Mouse (Mus musculus) intestine, embryonic 15.5 days (tissue): ENCODE measurements around the gene Fbxl2. TPM values are rescaled to one million over a fixed set of nuclear protein-coding genes. Genes with fewer than 3 reads are reported as not detected.

Experiments
- ATAC-seq: fragments of 200-750 bp; cut with Nextera tagmentation; 2 replicates; pipeline ENCODE4 v1.8.0; 2017; ENCODE audit warnings: moderate TSS enrichment, moderate library complexity
- H3K27ac ChIP-seq: fragments of 300-500 bp; sonication (generic); 2 replicates; pipeline ENCODE4 v1.5.1; 2015; ENCODE audit warnings: mild to moderate bottlenecking, inconsistent platforms
- H3K27me3 ChIP-seq: fragments of 300-500 bp; sonication (generic); replicated peaks from 2 replicates; pipeline ENCODE4 v1.6.1; 2015; ENCODE audit warnings: inconsistent platforms
- H3K36me3 ChIP-seq: fragments of 300-500 bp; sonication (generic); 2 replicates; pipeline ENCODE4 v1.6.1; 2015; ENCODE audit warnings: inconsistent platforms
- H3K4me1 ChIP-seq: fragments of 300-500 bp; sonication (generic); replicated peaks from 2 replicates; pipeline ENCODE4 v1.6.1; 2015; ENCODE audit warnings: inconsistent platforms
- H3K4me2 ChIP-seq: fragments of 300-500 bp; sonication (generic); replicated peaks from 2 replicates; pipeline ENCODE4 v1.6.1; 2015; ENCODE audit warnings: mild to moderate bottlenecking, inconsistent platforms
- H3K4me3 ChIP-seq: fragments of 300-500 bp; sonication (generic); replicated peaks from 2 replicates; pipeline ENCODE4 v1.5.1; 2015; ENCODE audit warnings: inconsistent platforms
- H3K9ac ChIP-seq: fragments of 300-500 bp; sonication (generic); 2 replicates; pipeline ENCODE4 v1.6.1; 2015; ENCODE audit warnings: inconsistent platforms
- H3K9me3 ChIP-seq: fragments of 300-500 bp; sonication (generic); 2 replicates; pipeline ENCODE4 v1.6.1; 2016; ENCODE audit warnings: inconsistent platforms
- WGBS: fragments of 180-500 bp; shearing (Covaris S2); methylation state at CpG from one replicate; pipeline ENCODE4 v1.1.7; 2015; 5-methylcytosine and 5-hydroxymethylcytosine counted together
- polyA plus RNA-seq: library from polyadenylated mRNA; unstranded; fragments of >200 nt; fragmentation: Nextera tagmentation; extraction: Ambion mirVana; gene quantifications from 2 replicates; pipeline ENCODE4 v1.2.1, GENCODE M21; 2015

Gene Fbxl2
- polyA plus RNA-seq, 1 experiment from 2014 or later = 3.2 TPM

DNA sequence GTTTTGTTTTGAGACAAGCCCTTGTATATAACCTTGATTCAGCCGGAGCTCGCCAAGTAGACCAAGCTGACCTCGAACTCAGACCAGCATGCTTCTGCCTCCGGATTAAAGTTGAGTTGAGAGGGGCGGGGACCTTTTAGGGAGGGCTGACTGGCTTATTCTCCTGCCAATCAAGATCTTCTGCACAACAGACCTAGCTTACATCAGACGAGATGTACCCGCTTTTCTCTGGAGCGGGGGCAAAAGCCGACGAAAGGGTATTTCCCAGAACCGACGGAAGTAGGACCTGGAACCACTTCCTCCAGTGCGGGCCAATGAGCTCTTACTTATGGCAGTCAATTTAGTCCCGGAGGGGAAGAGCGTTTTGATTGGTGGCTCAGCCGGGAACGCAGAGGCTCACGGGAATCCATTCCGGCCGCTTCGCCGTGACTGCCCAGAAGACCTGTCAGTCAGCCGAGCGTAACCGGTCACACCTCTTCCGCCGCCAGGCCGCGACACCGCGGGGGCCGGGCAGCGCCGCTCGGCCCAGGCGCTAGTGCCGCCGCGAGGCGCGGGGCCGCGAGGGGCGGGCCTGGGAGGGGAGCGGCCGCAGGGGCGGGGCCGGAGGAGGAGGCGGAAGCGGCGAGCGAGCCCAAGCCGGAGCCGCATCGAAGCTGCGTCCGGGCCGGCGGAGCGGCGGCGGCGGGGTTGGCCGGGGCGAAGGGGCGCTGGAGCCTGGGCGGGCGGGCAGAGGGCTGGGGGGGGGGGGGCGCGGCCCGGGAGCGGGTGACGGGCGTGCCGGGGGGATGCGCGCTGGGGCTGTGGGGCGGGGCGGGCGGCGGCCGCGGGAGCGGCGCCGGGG is 115.2 kb downstream of the Fbxl2 start, which contains the start of gene Ubp1:
Gene Ubp1, plus strand, starts transcription at position 401 of the 841 bp plus-strand sequence.
- ATAC-seq = peak; percentile 99
- Histone ChIP-seq H3K36me3 (no peaks in the 10 kb centered on the region), H3K27ac (peak within 1 kb of the TSS; percentile 89), H3K4me2 (peak within 1 kb of the TSS; percentile 67), H3K27me3 (no peaks in the 10 kb centered on the region), H3K4me1 (peaks cover 2% of the 10 kb centered on the region; the same call in 1 of the 2 replicates), H3K9ac (peak within 1 kb of the TSS; percentile 93), H3K4me3 (peak within 1 kb of the TSS; percentile 99), H3K9me3 (no peaks in the 10 kb centered on the region)
- WGBS = under 1% methylated on average over 59 of the region's 86 CpGs

DNA sequence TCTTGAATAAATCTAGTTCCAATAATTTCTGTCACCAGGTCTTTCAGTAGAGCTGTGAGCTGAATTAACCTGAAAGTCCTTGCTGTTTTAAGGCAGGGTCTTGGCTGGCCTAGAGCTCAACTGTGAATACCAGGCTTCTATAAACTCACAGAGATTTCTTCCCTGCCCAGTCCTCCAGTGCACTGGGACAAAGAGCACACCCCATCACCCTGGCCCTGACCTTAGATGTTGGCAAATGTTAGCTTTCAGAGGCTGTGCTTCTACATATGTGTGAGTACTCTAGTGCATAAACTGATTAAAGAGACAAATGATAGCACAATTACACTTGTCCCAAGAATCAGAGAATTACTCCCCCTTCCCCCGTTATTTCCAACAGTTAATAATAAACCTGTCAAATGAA is 116.3 kb downstream of the Fbxl2 start:
- Histone ChIP-seq H3K27ac (no peak overlapping the region), H3K9me3 (no peaks in the 10 kb centered on the region), H3K9ac (no peak overlapping the region), H3K27me3 (no peaks in the 10 kb centered on the region), H3K36me3 (no peaks in the 10 kb centered on the region), H3K4me2 (no peak overlapping the region), H3K4me1 (peaks cover 2% of the 10 kb centered on the region; the same call in 1 of the 2 replicates), H3K4me3 (no peak overlapping the region)
- ATAC-seq = no peak
- WGBS = 68% methylated on average over 1 of the region's 1 CpGs

DNA sequence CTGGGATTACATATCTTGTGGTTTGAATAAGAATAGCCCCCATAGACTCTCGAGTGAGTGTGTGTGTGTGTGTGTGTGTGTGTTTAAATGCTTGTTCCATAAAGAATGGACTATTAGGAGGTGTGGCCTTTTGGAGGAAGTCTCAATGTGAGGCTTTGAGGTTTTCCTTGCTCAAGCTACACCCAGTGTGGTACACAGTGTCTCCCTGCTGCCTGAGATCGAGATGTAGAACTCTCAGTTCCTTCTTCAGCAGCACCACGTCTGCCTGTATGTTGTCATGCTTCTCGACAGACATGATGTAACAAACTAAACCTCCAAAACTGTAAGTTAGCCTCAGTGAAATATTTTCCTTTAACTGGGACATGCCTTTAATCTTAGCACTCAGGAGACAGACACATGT is 117.4 kb downstream of the Fbxl2 start:
- WGBS = 65% methylated on average over 4 of the region's 4 CpGs
- H3K9me3 ChIP-seq = no peaks in the 10 kb centered on the region
- H3K27ac ChIP-seq = no peak overlapping the region
- H3K4me3 ChIP-seq = no peak overlapping the region
- no peak for ATAC-seq
- H3K4me1 ChIP-seq = peaks cover 2% of the 10 kb centered on the region; the same call in 1 of the 2 replicates
- H3K27me3 ChIP-seq = no peaks in the 10 kb centered on the region
- H3K9ac ChIP-seq = no peak overlapping the region
- H3K36me3 ChIP-seq = no peaks in the 10 kb centered on the region
- no peak overlapping the region for H3K4me2 ChIP-seq

DNA sequence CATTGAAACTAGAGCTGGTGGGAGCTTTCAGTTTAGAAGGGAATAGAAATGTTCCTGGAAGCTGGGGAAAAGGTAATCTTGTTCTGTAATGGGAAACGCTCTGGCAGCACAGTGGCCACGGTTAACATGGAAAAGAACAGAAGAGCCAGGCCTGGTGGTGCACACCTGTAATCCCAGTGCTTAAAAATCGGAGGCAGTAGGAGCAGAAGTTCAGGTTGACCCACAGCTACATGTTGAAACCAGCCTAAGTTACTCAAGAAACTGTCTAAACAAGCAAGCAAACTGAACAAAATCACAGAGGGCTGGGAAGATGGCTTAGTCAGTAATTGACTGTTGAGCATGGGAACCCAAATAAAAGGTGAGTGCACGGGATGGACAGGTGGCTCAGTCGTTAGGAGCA is 121.1 kb downstream of the Fbxl2 start:
- H3K4me2 ChIP-seq = no peak overlapping the region
- H3K4me1 ChIP-seq = no peaks in the 10 kb centered on the region
- H3K27ac ChIP-seq = no peak overlapping the region
- WGBS = 84% methylated on average over 5 of the region's 5 CpGs
- H3K36me3 ChIP-seq = no peaks in the 10 kb centered on the region; the same call in 1 of the 2 replicates
- no peak overlapping the region for H3K4me3 ChIP-seq
- ATAC-seq = no peak
- H3K27me3 ChIP-seq = no peaks in the 10 kb centered on the region
- H3K9me3 ChIP-seq = no peaks in the 10 kb centered on the region
- H3K9ac ChIP-seq = no peak overlapping the region

DNA sequence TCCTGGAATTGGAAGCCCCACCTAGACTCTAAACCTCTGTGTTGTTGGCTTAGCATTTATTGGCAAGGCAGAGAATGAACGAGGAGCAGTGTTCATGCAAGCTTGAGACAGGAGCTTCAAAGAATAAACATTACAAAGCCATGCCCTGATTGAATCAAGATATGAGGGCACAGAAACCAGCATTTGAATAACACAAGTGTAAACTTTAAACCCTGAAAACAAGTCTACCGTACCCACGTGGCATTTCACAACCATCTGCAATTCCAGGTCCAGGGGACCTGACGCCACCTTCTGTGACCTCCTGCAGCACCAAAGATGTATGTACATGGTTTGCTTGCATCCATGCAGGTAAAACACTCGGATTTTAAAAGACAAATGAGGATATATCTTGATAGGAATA is 123.3 kb downstream of the Fbxl2 start:
- Histone ChIP-seq H3K9ac (no peak overlapping the region), H3K36me3 (peaks cover 3% of the 10 kb centered on the region; the same call in 1 of the 2 replicates), H3K4me2 (no peak overlapping the region), H3K27ac (no peak overlapping the region), H3K4me3 (no peak overlapping the region), H3K9me3 (no peaks in the 10 kb centered on the region), H3K4me1 (no peaks in the 10 kb centered on the region), H3K27me3 (no peaks in the 10 kb centered on the region)
- no peak for ATAC-seq
- WGBS = 86% methylated on average over 5 of the region's 5 CpGs

DNA sequence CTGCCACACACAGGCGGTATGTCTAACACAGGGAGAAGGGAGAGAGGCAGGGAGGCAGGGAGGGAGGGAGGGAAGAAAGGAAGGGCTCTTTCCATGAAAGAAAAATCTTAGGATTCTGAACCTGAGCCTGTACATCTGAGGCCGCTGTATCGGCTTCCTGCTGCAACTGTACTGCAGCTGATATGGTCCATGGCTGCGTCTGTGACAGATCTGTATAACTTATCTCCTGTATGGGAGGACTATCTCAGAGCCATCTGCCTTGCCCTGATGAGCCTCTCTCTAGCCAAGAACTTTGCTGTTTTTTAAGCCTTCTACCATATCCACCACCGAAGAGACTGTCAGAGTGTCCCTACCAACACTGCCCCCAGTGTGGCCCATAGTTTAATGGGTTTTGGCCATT is 130.2 kb downstream of the Fbxl2 start:
- Histone ChIP-seq H3K27me3 (no peaks in the 10 kb centered on the region), H3K4me3 (no peak overlapping the region), H3K4me2 (no peak overlapping the region), H3K36me3 (0 out of 2 replicates have a peak, but pooled peaks cover 6% of the 10 kb centered on the region), H3K27ac (no peak overlapping the region), H3K4me1 (no peaks in the 10 kb centered on the region), H3K9ac (no peak overlapping the region), H3K9me3 (no peaks in the 10 kb centered on the region)
- WGBS = 93% methylated on average over 5 of the region's 5 CpGs
- no peak; the same call in 1 of the 2 replicates for ATAC-seq

Other genes starting within 250 kb of the Fbxl2 start
- gene Ubp1, start 115.3 kb downstream of the Fbxl2 start, polyA plus RNA-seq = 29.3 and 29.5 TPM in 2 replicates
- 0.42 and 0.63 TPM in 2 replicates for gene Susd5, start 10.9 kb upstream of the Fbxl2 start, polyA plus RNA-seq